Mouse (Mus musculus) monocyte, adult 5-6 weeks (primary cell): ENCODE measurements at regions not wholly inside any gene's neighbourhood (a gene's known extent, or its start where the extent isn't known, plus 50 kb on each side); places are given as distances from the start of the nearest gene placed in this dataset.
"Not testable (repeated sequence)": the region's sequence is repeated elsewhere in the genome, so short reads cannot be mapped to it uniquely, and the experiment has no call there.

Source experiments
- ATAC-seq: fragments of 153-309, 156-312 bp; replicated peaks from 2 replicates; pipeline ENCODE4 v1.8.0; 2017; ENCODE audit warnings: mild to moderate bottlenecking; ENCODE audit not compliant: low TSS enrichment, insufficient number of reproducible peaks, severe bottlenecking, poor library complexity, low FRiP score

- no peak for ATAC-seq
Measured at GRCm38 (mm10) chr3:21149618-21150017, 782.6 kb upstream of the Agtr1b start.

- ATAC-seq, result peak; percentile 71
Measured at GRCm38 (mm10) chr3:21128821-21129504, 762.0 kb upstream of the Agtr1b start.

GRCm38 (mm10) chr3:21126191-21126590, 759.2 kb upstream of the Agtr1b start:
- no peak for ATAC-seq

GRCm38 (mm10) chr3:21118164-21118902, 751.4 kb upstream of the Agtr1b start:
- no peak for ATAC-seq

- ATAC-seq, result no peak
Measured at GRCm38 (mm10) chr3:21111735-21112518, 745.0 kb upstream of the Agtr1b start.

GRCm38 (mm10) chr3:21090206-21090605, 723.2 kb upstream of the Agtr1b start:
- no peak for ATAC-seq

GRCm38 (mm10) chr3:21086426-21086825, 719.4 kb upstream of the Agtr1b start:
- ATAC-seq, result no peak

GRCm38 (mm10) chr3:21077548-21077947, 710.6 kb upstream of the Agtr1b start:
- ATAC-seq, result no peak

GRCm38 (mm10) chr3:21053337-21053736, 686.4 kb upstream of the Agtr1b start:
- not testable (repeated sequence) for ATAC-seq

- ATAC-seq, result peak; percentile 47; the same call in 1 of the 2 replicates
Measured at GRCm38 (mm10) chr3:21049365-21049764, 682.4 kb upstream of the Agtr1b start.

GRCm38 (mm10) chr3:21045981-21046380, 679.0 kb upstream of the Agtr1b start:
- no peak for ATAC-seq

- ATAC-seq, result no peak
Measured at GRCm38 (mm10) chr3:21025876-21026275, 658.9 kb upstream of the Agtr1b start.

GRCm38 (mm10) chr3:21020946-21021345, 654.0 kb upstream of the Agtr1b start:
- no peak for ATAC-seq

- no peak for ATAC-seq
Measured at GRCm38 (mm10) chr3:21020297-21020696, 653.3 kb upstream of the Agtr1b start.

GRCm38 (mm10) chr3:21009650-21010049, 642.7 kb upstream of the Agtr1b start:
- no peak for ATAC-seq

- no peak for ATAC-seq
Measured at GRCm38 (mm10) chr3:20998295-20998694, 631.3 kb upstream of the Agtr1b start.

- no peak for ATAC-seq
Measured at GRCm38 (mm10) chr3:20989486-20989970, 622.6 kb upstream of the Agtr1b start.

- ATAC-seq, result no peak
Measured at GRCm38 (mm10) chr3:20986942-20987341, 620.0 kb upstream of the Agtr1b start.

- ATAC-seq, result no peak
Measured at GRCm38 (mm10) chr3:20986377-20986727, 619.4 kb upstream of the Agtr1b start.
